Comparison of ENCODE assay signal across 10 mouse cellular contexts in genomic region chr2:34744476-34744875, GRCm38 (mm10).
"Had no signal": no experiment of that assay in that cellular context is flagged by ENCODE, and none has a peak within 500 bp of the region (broad histone marks: within the 10 kb centered on the region; RNA-seq: fewer than 3 reads in every experiment).

No protein-coding gene starts in this region.

- ATAC-seq: intestine, postnatal 0 days; liver, embryonic 12.5 days; midbrain, embryonic 13.5 days had no signal

- H3K27me3 ChIP-seq: liver, embryonic 12.5 days; lung, embryonic 15.5 days; midbrain, embryonic 13.5 days; neural tube, embryonic 12.5 days had no signal

- H3K27ac ChIP-seq: limb, embryonic 10.5 days; lung, embryonic 15.5 days; midbrain, embryonic 13.5 days; neural tube, embryonic 12.5 days; stomach, postnatal 0 days had no signal

- DNase-seq: kidney, adult 8-10 months; kidney, postnatal 25 days had no signal

- H3K9me3 ChIP-seq: limb, embryonic 10.5 days; liver, embryonic 12.5 days; lung, embryonic 15.5 days; midbrain, embryonic 13.5 days; neural tube, embryonic 12.5 days had no signal

- H3K4me1 ChIP-seq: limb, embryonic 10.5 days; lung, embryonic 15.5 days; midbrain, embryonic 13.5 days; neural tube, embryonic 12.5 days had no signal

- H3K4me2 ChIP-seq: liver, embryonic 12.5 days; lung, embryonic 15.5 days; midbrain, embryonic 13.5 days; neural tube, embryonic 12.5 days had no signal

- H3K4me3 ChIP-seq: limb, embryonic 10.5 days; liver, embryonic 12.5 days; lung, embryonic 15.5 days; midbrain, embryonic 13.5 days; myocyte; neural tube, embryonic 12.5 days had no signal

- H3K9ac ChIP-seq: liver, embryonic 12.5 days; lung, embryonic 15.5 days; midbrain, embryonic 13.5 days; neural tube, embryonic 12.5 days had no signal
